Mouse (Mus musculus) megakaryocyte, embryonic 14.5 days (primary cell): ENCODE data around the gene Il5.

ENCODE experiments used
- FLI1 ChIP-seq: IDR thresholded peaks from 2 replicates; pipeline ENCODE4 v1.6.1; 2012; ENCODE audit warnings: low read length, inconsistent platforms, mixed read lengths
- GATA1 ChIP-seq: IDR thresholded peaks from 3 replicates; pipeline ENCODE4 v1.6.1; 2012; ENCODE audit warnings: mixed read lengths, low read length, inconsistent platforms, borderline replicate concordance

DNA sequence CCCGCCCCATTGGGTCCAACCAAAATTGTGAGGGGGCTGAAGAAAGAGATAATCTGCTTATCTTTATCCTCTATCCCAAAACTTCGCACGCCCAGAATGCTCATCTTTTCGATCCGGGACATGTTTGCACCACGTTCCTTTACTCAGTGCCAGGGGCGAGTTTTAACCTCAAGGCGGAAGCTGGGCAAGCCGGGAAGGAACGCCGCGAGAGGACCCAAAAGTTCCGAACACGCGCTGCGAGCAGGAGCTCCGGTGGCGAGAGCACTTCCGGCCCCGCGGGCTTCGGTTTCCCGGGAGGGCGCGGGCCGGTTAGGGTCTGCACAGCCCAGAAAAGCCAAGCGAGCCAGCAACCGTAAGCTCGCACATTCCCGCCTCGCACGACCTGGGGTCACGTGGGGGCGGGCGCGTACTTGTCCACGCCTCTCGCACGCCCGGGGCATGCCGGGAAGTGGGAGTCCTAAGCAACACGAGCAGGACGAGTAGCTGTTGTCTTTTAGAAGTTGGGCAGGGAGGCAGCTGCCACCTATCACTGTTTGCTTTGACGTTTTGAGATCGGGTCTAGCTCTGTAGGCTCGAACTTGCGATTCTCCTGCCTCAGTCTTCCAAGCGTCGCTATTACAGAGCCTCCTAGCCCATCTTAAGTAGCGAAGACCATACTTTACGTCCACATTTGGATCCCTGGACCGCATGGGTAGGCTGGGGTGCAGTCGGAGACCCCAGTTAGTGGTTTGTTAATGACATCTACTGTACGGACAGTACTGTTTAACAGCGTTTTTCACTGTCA is 13.5 kb upstream of the Il5 start, which contains the start of gene Rad50:
- TF ChIP-seq GATA1 = no peak
- no peak for TF ChIP-seq FLI1
